Mouse (Mus musculus): ENCODE data around the gene Itga1. TPM values are rescaled to one million over a fixed set of nuclear protein-coding genes. Genes with fewer than 3 reads are reported as not detected.

The Itga1 gene
- total RNA-seq (2021): 10 to 100 TPM in 1 of 2 experiments, 1 to 10 TPM in 1; 7.8 to 12.9 TPM
- long read RNA-seq, experiment 1, full-length matches to known transcripts: 6 of 8 reads
- long read RNA-seq, experiment 1, partial matches to known transcripts: 0 of 8 reads
- long read RNA-seq, experiment 1, other reads (novel, unspliced or antisense): 2 of 8 reads
- long read RNA-seq, experiment 2, full-length matches to known transcripts: 3 of 3 reads
- long read RNA-seq, experiment 2, partial matches to known transcripts: 0 of 3 reads
- long read RNA-seq, experiment 2, other reads (novel, unspliced or antisense): 0 of 3 reads

DNA sequence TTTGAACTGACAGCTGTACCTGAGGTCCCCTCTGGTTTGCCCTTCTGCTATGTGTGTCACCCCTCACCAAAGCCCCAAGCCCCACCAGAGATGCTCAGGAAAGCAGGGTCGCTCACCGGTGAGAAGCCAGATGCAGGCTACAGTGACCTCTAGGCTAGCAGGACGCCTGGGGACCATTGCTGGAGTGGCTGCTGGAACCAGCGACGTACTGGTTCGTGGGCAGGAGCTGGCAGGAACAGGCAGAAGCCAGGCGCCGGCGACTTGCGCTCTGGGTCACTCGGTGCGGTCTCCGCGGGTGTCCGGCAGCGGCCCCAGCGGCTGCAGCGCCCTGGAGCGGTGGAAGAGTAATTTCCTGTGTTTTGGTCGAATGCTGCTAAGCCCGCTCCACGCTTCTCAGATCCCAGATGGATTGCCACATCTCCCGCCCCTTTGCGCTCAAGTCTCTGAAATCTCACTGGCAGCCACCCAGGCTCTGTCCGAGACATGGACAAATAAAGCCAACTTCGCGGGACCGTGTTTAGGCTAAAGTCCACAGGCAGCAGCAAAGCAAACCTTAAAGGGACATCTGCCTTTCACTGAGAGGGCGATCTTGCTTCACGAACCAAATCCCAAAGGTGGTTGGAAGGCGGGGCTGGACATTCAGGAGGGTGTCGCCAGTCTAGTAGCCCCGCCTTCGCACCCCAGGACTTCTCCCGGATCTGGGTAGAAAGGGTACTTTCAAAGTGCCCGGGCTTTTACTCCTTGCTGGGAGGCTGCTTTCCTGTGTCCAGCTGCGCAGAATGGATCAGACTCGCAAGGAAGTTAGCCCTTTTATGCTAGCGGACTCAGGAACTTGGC lies at the start of gene Itga1, which contains the start of gene Gm49395:
Gene Itga1, minus strand, starts transcription at position 610 of the 837 bp plus-strand sequence.
Gene Gm49395, minus strand, starts transcription at position 567 of the 837 bp plus-strand sequence.
- DNase-seq: peak; percentile 85
- Histone ChIP-seq H3K4me3 (peak within 1 kb of the TSS; percentile 82), H3K27ac (peak within 1 kb of the TSS; percentile 89)
- intact Hi-C loops (cut with DNase I): no loop called here
- peak; percentile 43 for TF ChIP-seq CTCF (IDR thresholded peaks at IDR 0.05)

- no peak for TF ChIP-seq CTCF (IDR thresholded peaks at IDR 0.05)
These were observed 48.8 kb upstream of the Itga1 start for GRCm38 (mm10) chr13:115150602-115151001.

GRCm38 (mm10) chr13:115149849-115150248 lies 48.1 kb upstream of the Itga1 start:
- no peak for TF ChIP-seq CTCF (IDR thresholded peaks at IDR 0.05)
- 0 out of 2 replicates have a peak overlapping the region, but pooled peaks have one; percentile 12 for H3K27ac ChIP-seq
- intact Hi-C loops (cut with DNase I): no loop called here
- no peak overlapping the region for H3K4me3 ChIP-seq
- DNase-seq: no peak

More at GRCm38 (mm10) chr13:115150602-115151001, 48.8 kb upstream of the Itga1 start:
- DNase-seq: no peak
- Histone ChIP-seq H3K4me3 (no peak overlapping the region), H3K27ac (peak overlapping the region; percentile 12; the same call in 1 of the 2 replicates)
- intact Hi-C loops (cut with DNase I): no loop called here

DNA sequence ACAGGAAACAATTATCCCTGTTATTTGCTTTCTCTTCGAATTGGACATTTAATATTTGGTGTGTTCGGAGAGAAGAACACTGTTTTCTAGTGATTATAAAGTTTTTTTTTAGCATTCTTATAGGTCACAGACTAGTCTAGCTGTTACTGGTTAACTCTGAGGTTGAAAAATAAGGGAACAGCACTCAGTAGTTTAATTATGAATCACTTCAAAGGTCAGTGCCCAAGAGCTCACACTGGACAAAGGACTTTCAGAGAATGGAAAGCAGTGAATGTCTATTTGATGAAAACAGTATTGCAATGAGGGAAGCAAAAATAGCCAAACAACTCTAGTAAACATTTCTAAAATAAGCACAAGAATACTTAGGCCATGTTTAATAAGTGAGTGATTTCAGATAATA lies 41.8 kb upstream of the Itga1 start:
- no peak for DNase-seq
- Histone ChIP-seq H3K27ac (no peak overlapping the region), H3K4me3 (no peak overlapping the region)
- no peak for TF ChIP-seq CTCF (IDR thresholded peaks at IDR 0.05)
- intact Hi-C loops (cut with DNase I): no loop called here

GRCm38 (mm10) chr13:115142066-115142465 lies 40.3 kb upstream of the Itga1 start:
- no peak for DNase-seq
- TF ChIP-seq CTCF (IDR thresholded peaks at IDR 0.05): no peak
- H3K4me3 ChIP-seq: no peak overlapping the region
- intact Hi-C loops (cut with DNase I): no loop called here
- no peak overlapping the region for H3K27ac ChIP-seq

DNA sequence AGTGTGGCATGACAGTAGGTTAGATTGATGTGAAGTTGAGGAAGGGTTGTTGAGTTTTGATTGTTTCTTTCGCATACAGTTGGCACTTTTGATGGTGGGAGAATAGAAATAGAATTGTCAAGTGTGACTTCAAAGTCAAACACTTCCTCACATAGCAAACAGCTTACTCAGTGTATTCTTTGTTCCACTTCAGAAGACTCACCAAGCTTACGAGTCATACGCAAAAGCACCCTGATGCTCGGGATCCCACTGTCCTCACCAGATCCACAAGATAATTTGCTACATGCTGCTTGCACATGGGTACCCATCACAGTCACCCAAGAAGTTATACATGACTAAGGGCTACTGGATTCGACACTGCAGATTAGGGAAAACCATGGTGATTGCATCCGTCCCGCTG lies 36.7 kb upstream of the Itga1 start:
- DNase-seq: no peak
- no peak for TF ChIP-seq CTCF (IDR thresholded peaks at IDR 0.05)
- intact Hi-C loops (cut with DNase I): no loop called here
- Histone ChIP-seq H3K4me3 (no peak overlapping the region), H3K27ac (no peak overlapping the region)

GRCm38 (mm10) chr13:115136761-115137160 lies 35.0 kb upstream of the Itga1 start:
- intact Hi-C loops (cut with DNase I): no loop called here
- peak overlapping the region; percentile 56; the same call in 1 of the 2 replicates for H3K27ac ChIP-seq
- DNase-seq: no peak
- peak overlapping the region; percentile 15; the same call in 1 of the 2 replicates for H3K4me3 ChIP-seq
- no peak for TF ChIP-seq CTCF (IDR thresholded peaks at IDR 0.05)

DNA sequence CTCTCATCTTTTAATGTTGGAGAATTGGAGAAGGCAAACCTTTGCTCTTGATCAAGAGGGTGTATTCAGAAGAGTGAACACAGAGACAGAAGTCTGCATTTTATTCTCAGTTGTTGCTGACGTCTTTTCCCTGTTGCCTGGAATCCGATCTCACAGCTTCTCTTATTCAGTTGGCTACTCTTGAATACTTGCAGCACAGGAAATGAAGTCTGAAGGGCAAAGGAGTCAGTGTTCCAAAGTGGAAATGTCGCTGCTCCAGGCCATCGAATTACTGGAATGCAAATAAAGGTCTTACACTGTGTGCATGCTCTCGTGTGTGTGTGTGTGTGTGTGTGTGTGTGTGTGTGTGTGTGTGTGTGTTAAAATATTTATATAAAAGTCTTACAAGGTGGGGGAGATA lies 30.7 kb upstream of the Itga1 start:
- TF ChIP-seq CTCF (IDR thresholded peaks at IDR 0.05): no peak
- Histone ChIP-seq H3K4me3 (no peak overlapping the region), H3K27ac (peak overlapping the region; percentile 53; the same call in 1 of the 2 replicates)
- no peak for DNase-seq
- intact Hi-C loops (cut with DNase I): no loop called here

- H3K27ac ChIP-seq: peak overlapping the region; percentile 40; the same call in 1 of the 2 replicates
These were observed 29.6 kb upstream of the Itga1 start for GRCm38 (mm10) chr13:115131381-115131780.

GRCm38 (mm10) chr13:115130035-115130434 lies 28.3 kb upstream of the Itga1 start:
- DNase-seq: no peak
- intact Hi-C loops (cut with DNase I): no loop called here
- TF ChIP-seq CTCF (IDR thresholded peaks at IDR 0.05): no peak
- 0 out of 2 replicates have a peak overlapping the region, but pooled peaks have one; percentile 8 for H3K27ac ChIP-seq
- no peak overlapping the region for H3K4me3 ChIP-seq

More at GRCm38 (mm10) chr13:115131381-115131780, 29.6 kb upstream of the Itga1 start:
- intact Hi-C loops (cut with DNase I): no loop called here
- TF ChIP-seq CTCF (IDR thresholded peaks at IDR 0.05): no peak
- no peak overlapping the region for H3K4me3 ChIP-seq
- no peak for DNase-seq

DNA sequence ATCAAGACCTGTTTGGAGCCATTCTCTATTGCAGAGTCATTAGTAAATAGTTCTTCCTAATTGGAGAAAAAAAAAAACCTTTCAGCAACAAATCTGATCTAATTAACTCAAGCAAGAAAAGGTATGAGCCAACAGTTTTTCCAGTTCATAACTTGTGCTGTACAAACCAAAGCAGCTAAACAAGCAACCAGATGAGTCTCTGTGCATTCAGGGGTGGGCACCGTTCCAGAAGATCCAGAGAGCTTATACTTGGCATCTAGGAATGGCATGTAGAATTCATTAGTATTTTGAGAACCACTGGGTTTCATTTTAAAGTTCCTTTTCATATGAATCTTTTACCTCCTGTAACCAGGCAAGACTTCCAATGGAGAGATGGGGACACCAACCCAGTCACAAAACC lies 26.1 kb upstream of the Itga1 start:
- no peak for TF ChIP-seq CTCF (IDR thresholded peaks at IDR 0.05)
- no peak for DNase-seq
- H3K4me3 ChIP-seq: no peak overlapping the region
- H3K27ac ChIP-seq: no peak overlapping the region
- intact Hi-C loops (cut with DNase I): no loop called here

DNA sequence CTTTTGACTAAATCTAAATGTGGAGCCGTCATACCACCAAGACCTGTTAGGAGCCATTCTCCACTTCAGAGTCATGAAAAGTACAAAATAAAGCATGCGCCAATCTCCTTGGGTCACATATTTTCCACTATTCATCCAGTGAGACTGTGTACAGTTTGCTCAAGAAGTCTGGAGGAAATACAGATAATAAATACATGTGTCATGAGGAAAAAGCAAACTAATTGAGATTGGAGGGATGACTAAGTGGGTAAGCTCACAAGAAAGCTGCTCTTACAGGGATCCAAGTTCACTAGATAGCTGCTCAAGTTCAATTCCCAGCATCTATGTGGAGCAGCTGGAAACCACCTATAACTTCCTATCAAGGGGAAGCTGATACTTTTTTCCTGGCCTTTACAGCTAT lies 24.8 kb upstream of the Itga1 start:
- DNase-seq: no peak
- H3K4me3 ChIP-seq: no peak overlapping the region
- no peak overlapping the region for H3K27ac ChIP-seq
- intact Hi-C loops (cut with DNase I): no loop called here
- TF ChIP-seq CTCF (IDR thresholded peaks at IDR 0.05): no peak

GRCm38 (mm10) chr13:115125130-115125529 lies 23.4 kb upstream of the Itga1 start:
- intact Hi-C loops (cut with DNase I): no loop called here
- peak overlapping the region; percentile 16; the same call in 1 of the 2 replicates for H3K27ac ChIP-seq

More at GRCm38 (mm10) chr13:115125130-115125529, 23.4 kb upstream of the Itga1 start:
- DNase-seq: no peak
- TF ChIP-seq CTCF (IDR thresholded peaks at IDR 0.05): no peak
- no peak overlapping the region for H3K4me3 ChIP-seq

All from gastrocnemius, adult 2 months (tissue).